ENCODE assay signal across 13 mouse cellular contexts in the genomic region with DNA sequence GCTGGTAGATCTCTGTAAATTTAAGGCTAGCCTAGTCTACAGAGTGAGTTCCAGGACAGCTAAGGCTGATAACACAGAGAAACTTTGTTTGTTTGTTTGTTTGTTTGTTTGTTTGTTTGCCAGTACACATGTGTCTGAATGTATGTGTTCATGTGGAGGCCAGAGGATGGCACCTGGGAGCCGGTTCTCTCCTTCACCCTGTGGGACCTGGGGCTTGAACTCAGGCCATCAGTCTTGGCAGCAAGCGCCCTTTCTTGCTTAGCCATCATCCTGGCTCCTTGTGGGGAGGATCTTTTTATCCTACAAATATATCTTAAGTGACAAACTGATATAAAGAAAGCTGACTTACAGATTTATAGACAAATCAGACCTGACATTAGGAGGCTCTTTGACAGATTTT. TPM values are rescaled to one million over a fixed set of nuclear protein-coding genes. Genes with fewer than 3 reads are reported as not detected.
DNase-seq lines count a peak whose midpoint lies in the region; ATAC-seq and TF ChIP-seq lines count a peak whose summit lies in the region.
"Had no signal": no experiment of that assay in that cellular context is flagged by ENCODE, and none has a peak within 500 bp of the region (broad histone marks: within the 10 kb centered on the region; RNA-seq: fewer than 3 reads in every experiment).

No protein-coding gene starts in this region.

- H3K9me3 ChIP-seq in forebrain, embryonic 13.5 days (replicated peaks): no peaks in the 10 kb centered on the region
- H3K9me3 ChIP-seq in forebrain, embryonic 11.5 days (ENCODE audit: control insufficient read depth, low read length): no peaks in the 10 kb centered on the region
- H3K9me3 ChIP-seq in heart, embryonic 15.5 days (replicated peaks): no peaks in the 10 kb centered on the region
- H3K9me3 ChIP-seq in lung, postnatal 0 days (ENCODE audit: low read length): no peaks in the 10 kb centered on the region
- no peaks in the 10 kb centered on the region for H3K9me3 ChIP-seq in neural tube, embryonic 15.5 days (replicated peaks)
- H3K9me3 ChIP-seq: midbrain, embryonic 13.5 days; neural tube, embryonic 12.5 days; stomach, embryonic 15.5 days had no signal

- TF ChIP-seq EP300 in lung, postnatal 0 days (IDR thresholded peaks at IDR 0.05): no peak

- WGBS in forebrain, embryonic 13.5 days: 69% methylated on average over 2 of the region's 2 CpGs
- 85% methylated on average over 2 of the region's 2 CpGs for WGBS in forebrain, embryonic 11.5 days
- WGBS in heart, embryonic 15.5 days: 77% methylated on average over 2 of the region's 2 CpGs
- 82% methylated on average over 2 of the region's 2 CpGs for WGBS in lung, postnatal 0 days
- WGBS in neural tube, embryonic 15.5 days: 68% methylated on average over 2 of the region's 2 CpGs

- H3K27me3 ChIP-seq in forebrain, embryonic 13.5 days: no peaks in the 10 kb centered on the region
- no peaks in the 10 kb centered on the region for H3K27me3 ChIP-seq in forebrain, embryonic 11.5 days (ENCODE audit: control insufficient read depth, insufficient read depth, low read length)
- no peaks in the 10 kb centered on the region for H3K27me3 ChIP-seq in heart, embryonic 15.5 days
- H3K27me3 ChIP-seq in lung, postnatal 0 days (replicated peaks; ENCODE audit: insufficient read depth, low read length): no peaks in the 10 kb centered on the region
- H3K27me3 ChIP-seq in neural tube, embryonic 15.5 days (replicated peaks): no peaks in the 10 kb centered on the region
- H3K27me3 ChIP-seq: midbrain, embryonic 13.5 days; neural tube, embryonic 12.5 days; stomach, embryonic 15.5 days had no signal

- no peaks in the 10 kb centered on the region for H3K36me3 ChIP-seq in forebrain, embryonic 13.5 days (ENCODE audit: poor library complexity, severe bottlenecking)
- H3K36me3 ChIP-seq in forebrain, embryonic 11.5 days (ENCODE audit: control insufficient read depth, insufficient read depth, low read length): no peaks in the 10 kb centered on the region
- H3K36me3 ChIP-seq in heart, embryonic 15.5 days: no peaks in the 10 kb centered on the region
- H3K36me3 ChIP-seq in lung, postnatal 0 days (ENCODE audit: insufficient read depth, low read length): no peaks in the 10 kb centered on the region
- H3K36me3 ChIP-seq in neural tube, embryonic 15.5 days: no peaks in the 10 kb centered on the region
- H3K36me3 ChIP-seq: midbrain, embryonic 13.5 days; neural tube, embryonic 12.5 days; stomach, embryonic 15.5 days had no signal

- peaks cover 21% of the 10 kb centered on the region for H3K4me1 ChIP-seq in forebrain, embryonic 13.5 days
- 0 out of 2 replicates have a peak, but pooled peaks cover 2% of the 10 kb centered on the region for H3K4me1 ChIP-seq in forebrain, embryonic 11.5 days (replicated peaks; ENCODE audit: control insufficient read depth, insufficient read depth, low read length)
- peaks cover 21% of the 10 kb centered on the region for H3K4me1 ChIP-seq in heart, embryonic 15.5 days (replicated peaks)
- H3K4me1 ChIP-seq in lung, postnatal 0 days (ENCODE audit: insufficient read depth, low read depth, low read length): peaks cover 9% of the 10 kb centered on the region; the same call in 1 of the 2 replicates
- peaks cover 7% of the 10 kb centered on the region; the same call in 1 of the 2 replicates for H3K4me1 ChIP-seq in neural tube, embryonic 15.5 days

- no peak for ATAC-seq in forebrain, embryonic 13.5 days
- no peak for ATAC-seq in forebrain, embryonic 11.5 days (replicated peaks; ENCODE audit: low FRiP score)
- ATAC-seq in heart, embryonic 15.5 days (replicated peaks; ENCODE audit: insufficient number of reproducible peaks, insufficient read depth, low FRiP score, low read depth): no peak
- ATAC-seq in lung, postnatal 0 days: no peak
- no peak for ATAC-seq in neural tube, embryonic 15.5 days (ENCODE audit: low FRiP score)

- H3K4me2 ChIP-seq in forebrain, embryonic 13.5 days: no peak overlapping the region
- H3K4me2 ChIP-seq in forebrain, embryonic 11.5 days (ENCODE audit: low read depth, low read length, severe bottlenecking): no peak overlapping the region
- H3K4me2 ChIP-seq in heart, embryonic 15.5 days: no peak overlapping the region
- no peak overlapping the region for H3K4me2 ChIP-seq in lung, postnatal 0 days (replicated peaks; ENCODE audit: low read depth, low read length)
- H3K4me2 ChIP-seq in neural tube, embryonic 15.5 days: no peak overlapping the region

- no peak for DNase-seq in forebrain, embryonic 11.5 days (ENCODE audit: low spot score)
- DNase-seq in heart, adult 8-10 months (ENCODE audit: low spot score): no peak
- DNase-seq in lung, postnatal 0 days (ENCODE audit: low spot score): no peak
- DNase-seq in lung, postnatal 14 days: no peak
- no peak for DNase-seq in ovary, postnatal 36 days (ENCODE audit: low spot score)
- DNase-seq: cerebellum, adult 8-10 months had no signal

- peak overlapping the region; percentile 41; the same call in 1 of the 2 replicates for H3K27ac ChIP-seq in forebrain, embryonic 13.5 days
- H3K27ac ChIP-seq in forebrain, embryonic 11.5 days (ENCODE audit: low read depth, low read length): no peak overlapping the region
- H3K27ac ChIP-seq in heart, embryonic 15.5 days: peak overlapping the region; percentile 27; the same call in 1 of the 2 replicates
- H3K27ac ChIP-seq in lung, postnatal 0 days (ENCODE audit: low read length): peak overlapping the region; percentile 85; the same call in 1 of the 2 replicates
- 0 out of 2 replicates have a peak overlapping the region, but pooled peaks have one; percentile 14 for H3K27ac ChIP-seq in neural tube, embryonic 15.5 days (replicated peaks)
- H3K27ac ChIP-seq: midbrain, embryonic 13.5 days; neural tube, embryonic 12.5 days had no signal

- TF ChIP-seq CTCF in lung, postnatal 0 days (IDR thresholded peaks at IDR 0.05): no peak

- no peak overlapping the region for H3K4me3 ChIP-seq in forebrain, embryonic 13.5 days
- H3K4me3 ChIP-seq in forebrain, embryonic 11.5 days (ENCODE audit: low read depth, low read length): no peak overlapping the region
- no peak overlapping the region for H3K4me3 ChIP-seq in heart, embryonic 15.5 days
- no peak overlapping the region for H3K4me3 ChIP-seq in lung, postnatal 0 days (ENCODE audit: low read depth, low read length)
- no peak overlapping the region for H3K4me3 ChIP-seq in neural tube, embryonic 15.5 days (replicated peaks)
- H3K4me3 ChIP-seq: neural tube, embryonic 12.5 days had no signal

- H3K9ac ChIP-seq in forebrain, embryonic 13.5 days: no peak overlapping the region
- H3K9ac ChIP-seq in forebrain, embryonic 11.5 days (ENCODE audit: low read length): no peak overlapping the region
- H3K9ac ChIP-seq in heart, embryonic 15.5 days: no peak overlapping the region
- H3K9ac ChIP-seq in lung, postnatal 0 days (replicated peaks; ENCODE audit: low read depth): no peak overlapping the region
- H3K9ac ChIP-seq in neural tube, embryonic 15.5 days (replicated peaks): no peak overlapping the region
- H3K9ac ChIP-seq: midbrain, embryonic 13.5 days; neural tube, embryonic 12.5 days; stomach, embryonic 15.5 days had no signal

RNA-seq across cellular contexts. Expression of a gene that starts 44.8 kb away (rescaled TPM):
- polyA plus RNA-seq in forebrain, embryonic 13.5 days (2015; fragmentation: Nextera tagmentation; extraction: Ambion mirVana): 2.4 and 2.7 TPM in 2 replicates
- polyA plus RNA-seq in forebrain, embryonic 11.5 days (2014; fragmentation: Nextera tagmentation; extraction: Ambion mirVana): 4.6 and 5.3 TPM in 2 replicates
- polyA plus RNA-seq in heart, embryonic 15.5 days (2015; fragmentation: Nextera tagmentation; extraction: Ambion mirVana): 6.8 and 7.2 TPM in 2 replicates
- total RNA-seq in heart, adult 8-10 months (2022): 10 to 100 TPM in 2 of 4 experiments, 1 to 10 TPM in 2; 8.4 to 11.4 (median 10.6) TPM
- 10.2 and 13.4 TPM in 2 replicates for polyA plus RNA-seq in lung, postnatal 0 days (2015; fragmentation: Nextera tagmentation; extraction: Ambion mirVana)
- 4.0 and 6.1 TPM in 2 replicates for polyA plus RNA-seq in neural tube, embryonic 15.5 days (2015; fragmentation: Nextera tagmentation; extraction: Ambion mirVana)
- polyA plus RNA-seq: erythroblast, embryonic 14.5 days had no signal
